Mouse (Mus musculus): ENCODE measurements around the gene Lrrc4b. TPM values are rescaled to one million over a fixed set of nuclear protein-coding genes. Genes with fewer than 3 reads are reported as not detected.

Lrrc4b gene
- total and polyA plus RNA-seq, 3 experiments, result 30.1 to 34.1 (median 33.2) TPM

DNA sequence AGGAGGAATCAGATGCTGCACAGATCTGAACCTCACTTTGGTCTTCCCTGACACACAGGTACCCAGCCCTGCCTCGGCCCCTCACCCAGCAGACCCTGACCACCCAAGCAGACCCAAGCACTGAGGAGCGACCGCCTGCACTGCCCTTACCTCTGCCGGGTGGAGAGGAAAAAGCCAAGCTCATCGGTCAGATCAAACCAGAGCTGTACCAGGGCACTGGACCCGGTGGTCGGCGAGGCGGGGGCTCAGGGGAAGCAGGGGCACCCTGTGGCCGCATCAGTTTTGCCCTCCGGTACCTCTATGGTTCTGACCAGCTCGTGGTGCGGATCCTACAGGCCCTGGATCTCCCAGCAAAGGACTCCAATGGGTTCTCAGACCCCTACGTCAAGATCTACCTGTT lies 36.5 kb upstream of the Lrrc4b start:
- Histone ChIP-seq H3K27ac (no peak overlapping the region), H3K36me3 (ENCODE audit: control insufficient read depth, insufficient read depth, low read length) (no peaks in the 10 kb centered on the region), H3K9ac (ENCODE audit: low read depth, low read length) (no peak overlapping the region), H3K79me2 (replicated peaks; ENCODE audit: control insufficient read depth, insufficient read depth, low read length) (no peaks in the 10 kb centered on the region), H3K27me3 (ENCODE audit: control insufficient read depth, insufficient read depth, low read length) (no peaks in the 10 kb centered on the region), H3K4me1 (ENCODE audit: control insufficient read depth, insufficient read depth, low read length) (no peaks in the 10 kb centered on the region), H3K4me3 (no peak overlapping the region)
- 86% methylated on average over 14 of the region's 14 CpGs for WGBS
- TF ChIP-seq POLR2A (IDR thresholded peaks at IDR 0.05; ENCODE audit: insufficient read depth, low read depth, low read length) (no peak), EP300 (IDR thresholded peaks at IDR 0.05; ENCODE audit: insufficient read depth, low read depth, low read length) (no peak), CTCF (IDR thresholded peaks at IDR 0.05) (no peak)
- no peak for DNase-seq
- intact Hi-C loops (cut with DNase I), result no loop called here

DNA sequence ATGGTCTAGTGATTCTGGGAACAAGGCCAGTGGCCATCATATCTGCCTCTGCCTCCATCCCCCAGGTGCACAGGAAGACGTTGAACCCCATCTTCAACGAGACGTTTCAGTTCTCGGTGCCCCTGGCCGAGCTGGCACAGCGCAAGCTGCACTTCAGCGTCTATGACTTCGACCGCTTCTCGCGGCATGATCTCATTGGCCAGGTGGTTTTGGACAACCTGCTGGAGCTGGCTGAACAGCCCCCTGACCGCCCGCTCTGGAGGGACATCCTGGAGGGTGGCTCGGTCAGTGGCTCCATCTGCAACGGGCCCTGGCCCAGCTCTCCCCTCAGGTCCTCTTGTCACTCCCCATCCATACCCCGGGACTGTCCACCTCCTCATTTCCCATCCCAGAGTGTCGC lies 35.5 kb upstream of the Lrrc4b start:
- Histone ChIP-seq H3K27ac (no peak overlapping the region), H3K27me3 (ENCODE audit: control insufficient read depth, insufficient read depth, low read length) (no peaks in the 10 kb centered on the region), H3K4me3 (no peak overlapping the region), H3K4me1 (ENCODE audit: control insufficient read depth, insufficient read depth, low read length) (no peaks in the 10 kb centered on the region), H3K9ac (ENCODE audit: low read depth, low read length) (no peak overlapping the region), H3K79me2 (replicated peaks; ENCODE audit: control insufficient read depth, insufficient read depth, low read length) (no peaks in the 10 kb centered on the region), H3K36me3 (ENCODE audit: control insufficient read depth, insufficient read depth, low read length) (no peaks in the 10 kb centered on the region)
- no peak for TF ChIP-seq CTCF (IDR thresholded peaks at IDR 0.05)
- TF ChIP-seq EP300 (IDR thresholded peaks at IDR 0.05; ENCODE audit: insufficient read depth, low read depth, low read length), result no peak
- no peak for TF ChIP-seq POLR2A (IDR thresholded peaks at IDR 0.05; ENCODE audit: insufficient read depth, low read depth, low read length)
- 87% methylated on average over 17 of the region's 17 CpGs for WGBS
- intact Hi-C loops (cut with DNase I), result no loop called here
- DNase-seq, result no peak

DNA sequence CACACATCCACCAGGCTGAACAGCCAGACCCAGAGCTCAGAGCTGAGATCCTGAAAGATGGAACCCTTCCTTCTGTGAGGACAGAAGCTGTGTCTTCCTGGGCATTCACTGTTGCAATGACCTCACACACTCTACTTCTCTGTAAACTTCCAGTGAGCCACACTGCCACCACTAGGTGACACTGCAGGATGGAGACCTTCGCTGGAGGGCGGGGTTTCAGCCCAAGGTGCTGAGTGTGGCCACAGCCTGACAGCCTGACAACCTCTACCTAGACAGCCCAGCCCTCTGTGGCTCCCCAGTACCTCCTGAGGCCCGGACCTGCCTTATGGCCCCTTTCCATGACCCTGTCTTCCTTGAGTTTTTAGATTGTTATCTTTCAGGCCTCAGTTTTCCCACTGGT lies 30.2 kb upstream of the Lrrc4b start:
- Histone ChIP-seq H3K27ac (no peak overlapping the region), H3K4me3 (no peak overlapping the region), H3K9ac (ENCODE audit: low read depth, low read length) (no peak overlapping the region), H3K79me2 (replicated peaks; ENCODE audit: control insufficient read depth, insufficient read depth, low read length) (no peaks in the 10 kb centered on the region), H3K36me3 (ENCODE audit: control insufficient read depth, insufficient read depth, low read length) (no peaks in the 10 kb centered on the region), H3K27me3 (ENCODE audit: control insufficient read depth, insufficient read depth, low read length) (no peaks in the 10 kb centered on the region), H3K4me1 (ENCODE audit: control insufficient read depth, insufficient read depth, low read length) (no peaks in the 10 kb centered on the region)
- 10% methylated on average over 3 of the region's 3 CpGs for WGBS
- intact Hi-C loops (cut with DNase I), result loop anchor here (2.0 kb wide), 1 partner anchor 86 kb away; no protein-coding TSS in a partner anchor
- peak; percentile 55 to 61 for DNase-seq
- TF ChIP-seq POLR2A (IDR thresholded peaks at IDR 0.05; ENCODE audit: insufficient read depth, low read depth, low read length) (no peak), CTCF (IDR thresholded peaks at IDR 0.05) (peak; percentile 72), EP300 (IDR thresholded peaks at IDR 0.05; ENCODE audit: insufficient read depth, low read depth, low read length) (0 out of 2 replicates have a peak, but pooled peaks have one; percentile 23)

DNA sequence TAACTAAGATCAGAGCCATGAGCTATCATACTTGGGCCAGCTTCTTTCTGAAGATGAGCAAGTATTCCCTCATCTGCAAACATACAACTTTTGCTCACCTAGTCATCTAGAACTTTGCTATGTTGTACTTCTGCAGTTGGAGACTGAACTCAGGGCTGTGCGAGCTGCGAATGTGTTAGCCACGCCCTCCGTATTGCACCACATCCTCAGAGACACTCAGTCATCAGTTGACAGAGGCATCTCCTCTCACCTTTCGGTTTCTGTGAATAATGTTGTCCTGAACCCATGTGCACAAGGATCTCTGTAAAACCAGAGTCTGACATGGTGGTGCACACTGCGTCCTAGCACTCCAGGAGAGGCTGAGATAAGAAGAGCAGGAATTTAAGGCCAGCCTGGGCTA lies 27.1 kb upstream of the Lrrc4b start:
- DNase-seq, result no peak
- Histone ChIP-seq H3K79me2 (replicated peaks; ENCODE audit: control insufficient read depth, insufficient read depth, low read length) (no peaks in the 10 kb centered on the region), H3K27me3 (ENCODE audit: control insufficient read depth, insufficient read depth, low read length) (no peaks in the 10 kb centered on the region), H3K4me3 (no peak overlapping the region), H3K27ac (no peak overlapping the region), H3K9ac (ENCODE audit: low read depth, low read length) (no peak overlapping the region), H3K4me1 (ENCODE audit: control insufficient read depth, insufficient read depth, low read length) (no peaks in the 10 kb centered on the region), H3K36me3 (ENCODE audit: control insufficient read depth, insufficient read depth, low read length) (no peaks in the 10 kb centered on the region)
- TF ChIP-seq CTCF (IDR thresholded peaks at IDR 0.05) (no peak), EP300 (IDR thresholded peaks at IDR 0.05; ENCODE audit: insufficient read depth, low read depth, low read length) (no peak), POLR2A (IDR thresholded peaks at IDR 0.05; ENCODE audit: insufficient read depth, low read depth, low read length) (no peak)
- WGBS, result 68% methylated on average over 6 of the region's 6 CpGs
- intact Hi-C loops (cut with DNase I), result no loop called here

DNA sequence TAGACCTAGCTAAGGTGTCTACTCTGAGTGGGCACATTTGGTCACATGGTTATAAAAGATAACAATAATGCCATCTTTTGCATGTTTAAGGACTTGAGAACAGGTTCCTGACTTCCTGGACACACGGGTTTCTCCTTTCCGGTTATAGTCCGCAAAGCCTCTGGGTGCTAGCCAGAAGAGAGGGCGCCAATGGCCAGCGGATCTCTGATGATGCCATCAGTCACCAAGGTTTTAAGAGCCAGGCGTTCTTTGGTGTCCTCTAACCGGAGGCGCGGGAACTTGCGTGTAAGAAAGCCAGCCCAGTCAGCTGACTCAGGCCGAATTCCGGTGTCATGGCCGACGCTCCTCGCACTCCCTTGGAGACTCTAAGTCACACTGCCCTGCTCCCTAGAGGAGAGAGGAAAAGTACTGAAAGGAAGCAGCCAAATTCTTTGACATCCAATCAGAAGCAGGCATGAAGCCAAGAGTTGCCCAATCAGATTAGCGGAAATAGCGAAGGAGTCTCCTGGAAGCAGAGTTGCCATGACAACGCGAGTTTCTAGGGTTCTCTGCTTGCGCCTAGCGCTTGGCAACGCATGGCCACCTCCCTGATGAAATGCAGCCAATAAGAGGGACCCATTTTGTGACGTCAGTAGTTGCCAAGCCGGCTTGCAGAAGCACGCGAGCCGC lies 23.3 kb upstream of the Lrrc4b start:
- intact Hi-C loops (cut with DNase I), result no loop called here
- H3K4me3 ChIP-seq, result peak overlapping the region; percentile 41
- H3K36me3 ChIP-seq (ENCODE audit: control insufficient read depth, insufficient read depth, low read length), result no peaks in the 10 kb centered on the region
- peak; percentile 70 to 86 for DNase-seq
- TF ChIP-seq POLR2A (IDR thresholded peaks at IDR 0.05; ENCODE audit: insufficient read depth, low read depth, low read length), result peak; percentile 40; the same call in 1 of the 2 replicates
- no peak for TF ChIP-seq EP300 (IDR thresholded peaks at IDR 0.05; ENCODE audit: insufficient read depth, low read depth, low read length)
- TF ChIP-seq CTCF (IDR thresholded peaks at IDR 0.05), result no peak
- H3K9ac ChIP-seq (ENCODE audit: low read depth, low read length), result no peak overlapping the region
- no peaks in the 10 kb centered on the region for H3K79me2 ChIP-seq (replicated peaks; ENCODE audit: control insufficient read depth, insufficient read depth, low read length)
- H3K27me3 ChIP-seq (ENCODE audit: control insufficient read depth, insufficient read depth, low read length), result no peaks in the 10 kb centered on the region
- peak overlapping the region; percentile 36 for H3K27ac ChIP-seq
- H3K4me1 ChIP-seq (ENCODE audit: control insufficient read depth, insufficient read depth, low read length), result no peaks in the 10 kb centered on the region
- 2% methylated on average over 27 of the region's 27 CpGs for WGBS

DNA sequence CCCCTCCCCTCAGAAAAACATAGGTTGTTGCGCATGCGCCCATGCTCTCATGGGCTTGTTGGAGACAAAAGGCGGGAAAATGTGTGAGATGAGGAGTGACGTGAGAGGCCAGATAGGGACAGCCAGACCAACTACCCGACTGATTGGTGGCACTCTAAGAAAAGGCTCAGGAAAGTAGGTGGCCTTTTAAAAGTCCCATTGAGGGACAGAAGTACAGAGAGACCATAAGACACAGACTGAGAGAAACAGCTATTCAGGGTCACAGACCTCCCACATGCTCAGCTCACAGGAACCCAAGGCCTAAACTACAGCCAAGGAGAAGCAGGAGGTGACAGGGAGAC lies 22.8 kb upstream of the Lrrc4b start:
- Histone ChIP-seq H3K27me3 (ENCODE audit: control insufficient read depth, insufficient read depth, low read length) (no peaks in the 10 kb centered on the region), H3K9ac (ENCODE audit: low read depth, low read length) (no peak overlapping the region), H3K36me3 (ENCODE audit: control insufficient read depth, insufficient read depth, low read length) (no peaks in the 10 kb centered on the region), H3K4me1 (ENCODE audit: control insufficient read depth, insufficient read depth, low read length) (no peaks in the 10 kb centered on the region), H3K4me3 (peak overlapping the region; percentile 41), H3K27ac (no peak overlapping the region), H3K79me2 (replicated peaks; ENCODE audit: control insufficient read depth, insufficient read depth, low read length) (no peaks in the 10 kb centered on the region)
- intact Hi-C loops (cut with DNase I), result no loop called here
- no peak for DNase-seq
- TF ChIP-seq CTCF (IDR thresholded peaks at IDR 0.05), result no peak
- no peak for TF ChIP-seq POLR2A (IDR thresholded peaks at IDR 0.05; ENCODE audit: insufficient read depth, low read depth, low read length)
- under 1% methylated on average over 5 of the region's 5 CpGs for WGBS
